Mouse (Mus musculus) heart, embryonic 15.5 days (tissue): ENCODE measurements around the gene Sox14. TPM values are rescaled to one million over a fixed set of nuclear protein-coding genes. Genes with fewer than 3 reads are reported as not detected.

Experiments
- ATAC-seq: fragments of 200-750 bp; cut with Nextera tagmentation; replicated peaks from 2 replicates; pipeline ENCODE4 v1.8.0; 2017; ENCODE audit warnings: low read depth, moderate TSS enrichment; ENCODE audit not compliant: insufficient number of reproducible peaks, insufficient read depth, low FRiP score
- H3K27ac ChIP-seq: fragments of 300-500 bp; sonication (generic); 2 replicates; pipeline ENCODE4 v1.5.1; 2015; ENCODE audit warnings: mild to moderate bottlenecking, inconsistent platforms
- H3K27me3 ChIP-seq: fragments of 300-500 bp; sonication (generic); 2 replicates; pipeline ENCODE4 v1.6.1; 2015; ENCODE audit warnings: inconsistent platforms
- H3K36me3 ChIP-seq: fragments of 300-500 bp; sonication (generic); 2 replicates; pipeline ENCODE4 v1.6.1; 2015; ENCODE audit warnings: mild to moderate bottlenecking, inconsistent platforms
- H3K4me1 ChIP-seq: fragments of 300-500 bp; sonication (generic); replicated peaks from 2 replicates; pipeline ENCODE4 v1.6.1; 2015; ENCODE audit warnings: inconsistent platforms
- H3K4me2 ChIP-seq: fragments of 300-500 bp; sonication (generic); 2 replicates; pipeline ENCODE4 v1.6.1; 2015; ENCODE audit warnings: inconsistent platforms, mild to moderate bottlenecking, moderate library complexity
- H3K4me3 ChIP-seq: fragments of 300-500 bp; sonication (generic); 2 replicates; pipeline ENCODE4 v1.5.1; 2015; ENCODE audit warnings: mild to moderate bottlenecking, inconsistent platforms
- H3K9ac ChIP-seq: fragments of 300-500 bp; sonication (generic); 2 replicates; pipeline ENCODE4 v1.6.1; 2015; ENCODE audit warnings: mild to moderate bottlenecking, inconsistent platforms
- H3K9me3 ChIP-seq: fragments of 300-500 bp; sonication (generic); replicated peaks from 2 replicates; pipeline ENCODE4 v1.6.1; 2016; ENCODE audit warnings: inconsistent platforms
- WGBS: fragments of 180-500 bp; shearing (Covaris S2); methylation state at CpG from one replicate; pipeline ENCODE4 v1.1.7; 2015; ENCODE audit warnings: mixed read lengths; 5-methylcytosine and 5-hydroxymethylcytosine counted together
- polyA plus RNA-seq: library from polyadenylated mRNA; unstranded; fragments of >200 nt; fragmentation: Nextera tagmentation; extraction: Ambion mirVana; gene quantifications from 2 replicates; pipeline ENCODE4 v1.2.1, GENCODE M21; 2015

Sox14 gene
- not detected in 2 replicates for polyA plus RNA-seq

- no peak within 1 kb of the TSS for H3K9ac ChIP-seq
- 1% methylated on average over 44 of the region's 47 CpGs for WGBS
- H3K4me3 ChIP-seq: peak within 1 kb of the TSS; percentile 36
- peaks cover 25% of the 10 kb centered on the region for H3K4me1 ChIP-seq
- H3K9me3 ChIP-seq: no peaks in the 10 kb centered on the region
- H3K36me3 ChIP-seq: no peaks in the 10 kb centered on the region
- peak within 1 kb of the TSS; percentile 57 for H3K4me2 ChIP-seq
- no peak for ATAC-seq
- H3K27ac ChIP-seq: no peak within 1 kb of the TSS
- H3K27me3 ChIP-seq: peaks cover 99% of the 10 kb centered on the region
These were observed at the start of gene Sox14 for GRCm38 (mm10) chr9:99875618-99876372. Sox14 (minus strand) TSS chr9:99876170.

- WGBS: 4% methylated on average over 14 of the region's 14 CpGs
- Histone ChIP-seq H3K9ac (no peak overlapping the region), H3K27ac (no peak overlapping the region), H3K9me3 (no peaks in the 10 kb centered on the region), H3K4me2 (no peak overlapping the region), H3K27me3 (peaks cover 77% of the 10 kb centered on the region), H3K36me3 (no peaks in the 10 kb centered on the region), H3K4me1 (peaks cover 16% of the 10 kb centered on the region), H3K4me3 (no peak overlapping the region)
- no peak for ATAC-seq
These were observed 3.3 kb upstream of the Sox14 start for GRCm38 (mm10) chr9:99879311-99879710.

GRCm38 (mm10) chr9:99878588-99878987 lies 2.6 kb upstream of the Sox14 start:
- H3K4me1 ChIP-seq: peaks cover 16% of the 10 kb centered on the region
- no peak overlapping the region for H3K4me3 ChIP-seq
- no peaks in the 10 kb centered on the region for H3K36me3 ChIP-seq
- H3K27ac ChIP-seq: no peak overlapping the region
- no peaks in the 10 kb centered on the region for H3K9me3 ChIP-seq
- no peak overlapping the region for H3K9ac ChIP-seq
- H3K27me3 ChIP-seq: peaks cover 83% of the 10 kb centered on the region
- H3K4me2 ChIP-seq: no peak overlapping the region
- ATAC-seq: no peak
- WGBS: 4% methylated on average over 5 of the region's 5 CpGs

GRCm38 (mm10) chr9:99877056-99877546 lies 1.1 kb upstream of the Sox14 start:
- Histone ChIP-seq H3K9me3 (no peaks in the 10 kb centered on the region), H3K4me3 (no peak overlapping the region), H3K27me3 (peaks cover 98% of the 10 kb centered on the region), H3K9ac (no peak overlapping the region), H3K27ac (no peak overlapping the region), H3K4me1 (peaks cover 16% of the 10 kb centered on the region), H3K36me3 (no peaks in the 10 kb centered on the region), H3K4me2 (peak overlapping the region; percentile 19; the same call in 1 of the 2 replicates)
- no peak for ATAC-seq
- WGBS: 5% methylated on average over 22 of the region's 22 CpGs

- H3K9ac ChIP-seq: no peak overlapping the region
- ATAC-seq: no peak
- no peaks in the 10 kb centered on the region for H3K9me3 ChIP-seq
- H3K4me2 ChIP-seq: peak overlapping the region; percentile 57
- no peak overlapping the region for H3K27ac ChIP-seq
- peaks cover 99% of the 10 kb centered on the region for H3K27me3 ChIP-seq
- peaks cover 21% of the 10 kb centered on the region for H3K4me1 ChIP-seq
- peak overlapping the region; percentile 36 for H3K4me3 ChIP-seq
- WGBS: 2% methylated on average over 25 of the region's 25 CpGs
- H3K36me3 ChIP-seq: no peaks in the 10 kb centered on the region
These were observed 544 bp upstream of the Sox14 start for GRCm38 (mm10) chr9:99876373-99877055.

GRCm38 (mm10) chr9:99874735-99875617 lies 994 bp downstream of the Sox14 start:
- H3K36me3 ChIP-seq: no peaks in the 10 kb centered on the region
- H3K4me3 ChIP-seq: peak overlapping the region; percentile 36
- no peak for ATAC-seq

GRCm38 (mm10) chr9:99873721-99874120 lies 2.2 kb downstream of the Sox14 start:
- Histone ChIP-seq H3K9me3 (no peaks in the 10 kb centered on the region), H3K27ac (no peak overlapping the region), H3K27me3 (peaks cover 99% of the 10 kb centered on the region), H3K9ac (no peak overlapping the region), H3K4me3 (no peak overlapping the region), H3K4me2 (no peak overlapping the region), H3K36me3 (no peaks in the 10 kb centered on the region), H3K4me1 (peaks cover 40% of the 10 kb centered on the region)
- 7% methylated on average over 2 of the region's 2 CpGs for WGBS
- no peak for ATAC-seq

More at GRCm38 (mm10) chr9:99874735-99875617, 994 bp downstream of the Sox14 start:
- WGBS: 2% methylated on average over 52 of the region's 52 CpGs
- peak overlapping the region; percentile 57 for H3K4me2 ChIP-seq
- H3K27ac ChIP-seq: no peak overlapping the region
- no peak overlapping the region for H3K9ac ChIP-seq
- no peaks in the 10 kb centered on the region for H3K9me3 ChIP-seq
- H3K27me3 ChIP-seq: peaks cover 99% of the 10 kb centered on the region
- H3K4me1 ChIP-seq: peaks cover 32% of the 10 kb centered on the region

GRCm38 (mm10) chr9:99873116-99873620 lies 2.8 kb downstream of the Sox14 start:
- Histone ChIP-seq H3K4me2 (no peak overlapping the region), H3K9me3 (no peaks in the 10 kb centered on the region), H3K4me1 (peaks cover 44% of the 10 kb centered on the region), H3K36me3 (no peaks in the 10 kb centered on the region), H3K4me3 (no peak overlapping the region), H3K9ac (no peak overlapping the region), H3K27ac (no peak overlapping the region), H3K27me3 (peaks cover 99% of the 10 kb centered on the region)
- ATAC-seq: no peak
- 3% methylated on average over 15 of the region's 15 CpGs for WGBS

GRCm38 (mm10) chr9:99872204-99873115 lies 3.5 kb downstream of the Sox14 start:
- ATAC-seq: no peak
- H3K36me3 ChIP-seq: no peaks in the 10 kb centered on the region
- H3K27me3 ChIP-seq: peaks cover 99% of the 10 kb centered on the region
- no peak overlapping the region for H3K9ac ChIP-seq
- 2% methylated on average over 31 of the region's 31 CpGs for WGBS
- H3K27ac ChIP-seq: no peak overlapping the region
- peaks cover 44% of the 10 kb centered on the region for H3K4me1 ChIP-seq
- H3K9me3 ChIP-seq: no peaks in the 10 kb centered on the region
- H3K4me2 ChIP-seq: no peak overlapping the region
- no peak overlapping the region for H3K4me3 ChIP-seq

- Histone ChIP-seq H3K4me1 (peaks cover 40% of the 10 kb centered on the region), H3K4me2 (peak overlapping the region; percentile 25), H3K9ac (no peak overlapping the region), H3K4me3 (no peak overlapping the region), H3K36me3 (no peaks in the 10 kb centered on the region), H3K27ac (no peak overlapping the region), H3K9me3 (no peaks in the 10 kb centered on the region), H3K27me3 (peaks cover 99% of the 10 kb centered on the region)
- 1% methylated on average over 34 of the region's 34 CpGs for WGBS
- no peak for ATAC-seq
These were observed 4.3 kb downstream of the Sox14 start for GRCm38 (mm10) chr9:99871556-99872203.
